Mouse (Mus musculus) embryo, embryonic 11 days (tissue): ENCODE results near the gene Mycbpap.

Source experiments
- DNase-seq: peaks from one replicate; pipeline ENCODE4 v3.0.0-alpha.2; 2015

Mycbpap gene

DNA sequence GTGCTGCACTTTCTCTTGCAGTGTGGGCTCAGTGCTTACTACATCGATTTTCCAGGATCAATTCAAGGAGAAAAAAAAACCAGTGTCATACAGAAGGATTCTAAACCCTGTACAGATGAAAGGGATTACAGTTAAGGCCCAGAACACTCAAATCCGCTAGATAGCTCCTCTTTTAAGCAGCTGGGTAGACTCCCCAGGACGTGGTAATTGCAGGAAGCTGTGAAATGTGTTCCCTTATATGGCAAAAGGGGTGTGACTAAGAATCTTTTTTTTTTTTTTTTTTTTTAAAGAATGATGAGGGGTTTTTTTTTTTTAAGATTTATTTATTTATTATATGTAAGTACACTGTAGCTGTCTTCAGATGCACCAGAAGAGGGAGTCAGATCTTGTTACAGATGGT, 7.3 kb upstream of the Mycbpap start:
- no peak for DNase-seq

DNA sequence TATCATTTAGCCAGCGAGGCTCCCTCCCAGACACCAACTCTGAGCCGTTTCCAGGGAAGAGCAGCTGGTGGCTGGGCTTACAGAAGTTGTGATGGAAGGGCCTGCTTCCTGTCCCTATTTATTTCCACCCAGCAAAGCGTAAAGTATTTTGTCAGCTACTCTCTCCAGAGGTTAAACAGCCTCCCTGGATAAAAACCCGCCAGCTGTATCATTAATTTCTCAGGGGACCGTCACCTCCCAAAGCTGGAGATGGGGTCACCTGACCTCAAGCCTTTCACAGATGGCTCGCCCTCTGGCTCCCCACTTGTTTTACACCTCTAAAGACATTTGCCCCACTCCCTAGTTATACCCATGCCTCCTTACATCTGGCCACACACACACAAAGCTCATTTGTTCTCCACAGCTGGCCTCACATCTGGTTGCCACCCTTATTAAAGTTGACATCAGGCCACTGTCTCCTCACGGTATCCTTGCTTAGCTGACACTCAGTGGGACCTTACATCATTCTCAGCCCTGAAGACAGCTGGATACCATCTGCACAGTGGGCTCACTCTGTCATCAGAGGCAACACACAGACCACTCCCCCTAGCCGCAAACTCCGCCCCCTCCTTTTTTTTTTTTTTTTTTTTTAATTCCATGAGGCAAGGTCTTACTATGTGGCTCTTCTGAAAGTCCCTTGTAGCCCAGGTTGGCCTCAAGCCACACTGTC, 4.8 kb upstream of the Mycbpap start:
- DNase-seq = peak; percentile 63

DNA sequence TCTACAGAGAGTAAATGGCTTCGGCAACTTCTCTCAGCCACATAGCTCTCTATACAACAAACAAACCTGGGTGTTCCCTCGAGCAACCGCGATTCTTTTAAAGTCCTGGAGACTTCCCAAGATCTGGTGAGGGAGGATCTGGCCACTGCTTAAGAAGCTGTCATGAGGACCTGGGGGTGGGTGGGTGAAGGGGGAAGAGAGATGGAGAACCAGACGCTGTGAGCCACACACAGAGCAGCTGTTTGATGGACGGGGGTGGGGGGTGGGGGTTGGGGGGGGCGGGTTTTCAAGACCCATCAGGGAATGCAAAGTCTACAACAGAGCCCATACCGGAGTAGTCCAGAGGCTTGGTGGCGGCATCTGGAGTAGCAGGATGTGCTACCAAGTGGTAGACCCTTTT, 8.1 kb downstream of the Mycbpap start:
- DNase-seq = no peak

DNA sequence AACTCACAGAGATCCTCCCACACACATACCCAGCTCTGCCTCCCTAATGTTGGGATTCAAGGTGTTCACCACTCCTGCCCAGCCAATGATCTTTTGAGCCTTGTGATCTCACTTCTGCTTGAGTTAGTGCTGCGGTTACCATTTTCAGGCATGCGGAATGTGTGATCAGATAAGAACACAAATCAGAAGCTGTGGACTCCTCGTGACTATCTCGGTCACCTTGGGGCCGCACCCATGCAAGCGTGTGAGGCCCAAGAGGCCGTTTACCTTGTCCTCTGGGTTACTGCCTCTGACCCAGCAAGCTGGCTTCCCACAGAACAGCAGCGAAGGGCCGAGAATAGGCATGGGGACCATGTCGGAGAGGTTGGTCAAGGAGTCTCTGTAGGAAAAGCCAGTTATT, 12.6 kb downstream of the Mycbpap start:
- no peak for DNase-seq

DNA sequence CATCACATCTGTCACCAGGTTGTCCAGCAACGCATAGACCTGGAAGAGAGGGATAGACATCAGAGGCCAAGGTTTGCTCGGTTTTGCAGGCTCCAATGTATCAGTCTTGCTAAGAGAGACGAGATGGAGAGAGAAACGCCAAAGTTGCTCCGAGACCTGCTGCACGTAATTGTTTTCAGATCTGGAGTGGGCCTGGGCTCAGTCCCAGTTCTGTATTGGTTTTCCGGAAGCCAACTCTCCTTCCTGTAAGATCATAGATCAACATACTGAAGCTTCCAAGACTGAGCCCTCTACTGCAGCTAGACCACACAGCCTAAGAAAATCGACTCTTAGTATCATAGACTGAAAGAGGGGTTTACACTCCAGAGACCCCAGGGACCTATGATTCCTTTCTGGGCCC, 20.1 kb downstream of the Mycbpap start:
- no peak for DNase-seq

DNA sequence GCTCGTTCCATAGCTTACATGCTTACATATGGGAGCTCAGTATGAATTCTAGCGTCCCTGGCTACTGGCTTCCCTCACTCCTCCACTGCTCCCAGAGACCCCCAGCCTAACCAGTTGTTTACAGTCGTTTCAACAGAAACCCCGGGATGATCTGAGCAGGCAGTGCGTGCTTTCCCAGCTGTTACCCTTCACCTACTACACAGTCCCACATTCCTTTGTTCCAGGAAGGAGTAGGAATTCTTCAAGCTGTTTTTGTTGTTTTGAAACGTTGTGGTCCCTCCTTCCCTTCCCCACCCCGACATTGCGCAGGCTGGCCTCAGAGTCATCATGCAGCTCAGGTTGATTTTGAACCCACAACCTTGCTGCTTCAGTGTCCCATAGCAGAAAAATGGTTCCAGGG, 21.2 kb downstream of the Mycbpap start:
- DNase-seq = no peak

DNA sequence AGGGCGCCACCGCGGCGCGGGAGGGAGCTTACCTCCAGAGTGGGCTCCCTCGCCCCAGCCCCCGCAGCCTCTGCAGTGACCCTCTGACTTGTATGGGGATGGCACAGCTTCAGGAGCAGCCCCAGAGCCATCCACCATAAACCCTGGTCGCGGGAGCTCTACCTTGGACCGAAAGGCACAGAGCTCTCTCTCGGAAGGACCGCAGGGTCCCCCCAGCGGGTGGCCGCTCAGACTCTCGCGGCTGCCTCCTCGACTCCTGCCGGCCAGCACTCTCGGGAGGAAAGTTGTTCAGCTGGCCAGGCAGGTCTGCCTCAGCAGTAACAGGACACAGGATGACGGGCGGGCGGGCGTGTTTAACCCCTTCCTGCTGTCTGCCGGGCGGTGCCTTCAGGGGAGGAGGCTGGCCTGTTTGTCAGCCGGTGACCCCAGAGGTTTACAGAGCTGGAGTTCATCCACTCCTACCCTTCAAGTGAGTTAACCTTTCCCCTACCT, 21.8 kb downstream of the Mycbpap start, which contains the start of gene Epn3:
Gene Epn3, minus strand, starts transcription at position 314 of the 492 bp plus-strand sequence.
- peak; percentile 70 for DNase-seq

DNA sequence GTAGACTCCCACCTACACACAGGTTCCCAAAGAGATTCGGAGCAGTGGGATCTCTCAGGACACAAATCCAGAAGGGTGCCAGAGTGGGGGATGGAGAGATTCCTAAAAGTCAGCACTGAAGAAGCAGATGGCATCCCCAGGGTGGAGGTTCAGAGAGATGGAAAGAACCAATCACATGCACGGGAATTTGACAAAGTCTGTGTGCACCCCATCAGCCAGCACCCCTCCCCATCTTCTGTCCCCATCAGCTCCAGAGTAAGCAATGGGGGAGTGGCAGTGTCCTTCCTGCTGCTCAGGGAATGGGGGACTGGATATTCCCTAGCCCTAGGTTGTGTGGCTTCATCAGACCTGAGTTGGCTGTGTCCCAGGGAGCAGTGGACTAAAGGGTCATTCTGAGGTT, 22.5 kb downstream of the Mycbpap start:
- DNase-seq = no peak

DNA sequence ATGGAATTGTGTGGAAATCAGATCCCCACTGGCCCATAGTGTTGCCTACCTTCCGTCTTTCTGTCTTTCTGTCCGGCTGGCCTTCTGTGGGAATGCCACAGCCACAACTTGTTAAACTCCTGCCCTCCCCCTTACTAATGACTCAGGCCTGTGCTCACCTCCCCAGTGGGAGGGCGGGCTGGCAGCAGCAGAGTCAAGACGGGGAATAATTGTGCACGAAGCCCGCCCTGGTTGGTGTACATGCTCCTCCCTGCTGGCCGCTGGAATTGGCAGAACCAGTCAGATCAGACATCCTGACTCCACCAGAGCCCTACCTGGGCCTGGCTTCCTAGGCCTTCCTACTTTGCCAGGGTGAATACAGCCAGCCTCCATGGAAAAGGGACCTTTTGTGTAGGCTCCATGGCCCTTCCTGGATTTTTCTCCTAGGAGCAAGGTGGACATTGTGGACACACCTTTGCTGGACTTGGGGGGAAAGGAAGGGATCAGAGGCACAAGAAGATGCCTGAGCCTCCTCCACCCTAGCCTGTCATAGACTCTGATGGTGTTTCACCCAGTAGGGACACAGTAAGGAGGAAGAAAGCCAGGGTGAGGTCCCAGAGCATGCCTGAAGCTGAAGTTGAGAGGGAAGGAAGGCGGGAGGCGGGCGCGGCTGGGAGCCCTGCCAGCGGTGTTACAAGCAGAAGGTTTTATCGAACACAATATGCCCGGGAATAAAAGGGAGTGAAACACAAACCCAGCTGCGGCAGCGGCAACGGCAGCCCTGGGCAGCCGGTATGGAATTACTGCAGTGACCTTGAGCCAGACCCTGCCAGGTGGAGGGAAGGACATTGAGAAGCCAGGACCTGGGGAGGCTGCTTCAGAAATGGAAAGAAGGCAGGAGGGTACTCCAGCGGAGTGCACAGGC, 23.2 kb downstream of the Mycbpap start:
- DNase-seq = peak; percentile 32

DNA sequence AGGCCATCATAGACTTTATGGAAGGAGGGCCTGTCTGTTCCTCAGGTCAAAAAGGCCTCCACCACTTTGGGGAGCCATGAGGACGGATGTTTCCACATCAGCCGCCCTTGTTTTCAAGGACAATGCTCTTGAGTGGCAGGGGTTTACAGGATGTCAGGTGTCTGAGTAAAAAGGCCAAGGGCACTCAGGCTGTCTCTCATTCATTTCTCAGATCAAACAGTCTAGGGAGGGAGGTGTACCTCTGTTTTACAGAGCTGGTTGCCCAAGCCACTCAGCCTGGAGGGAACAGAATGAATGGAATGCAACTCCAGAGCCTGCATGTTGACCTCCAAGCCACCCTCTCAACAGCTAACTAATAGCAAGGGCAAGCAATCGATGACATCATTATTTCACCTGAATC, 26.1 kb downstream of the Mycbpap start:
- no peak for DNase-seq

DNA sequence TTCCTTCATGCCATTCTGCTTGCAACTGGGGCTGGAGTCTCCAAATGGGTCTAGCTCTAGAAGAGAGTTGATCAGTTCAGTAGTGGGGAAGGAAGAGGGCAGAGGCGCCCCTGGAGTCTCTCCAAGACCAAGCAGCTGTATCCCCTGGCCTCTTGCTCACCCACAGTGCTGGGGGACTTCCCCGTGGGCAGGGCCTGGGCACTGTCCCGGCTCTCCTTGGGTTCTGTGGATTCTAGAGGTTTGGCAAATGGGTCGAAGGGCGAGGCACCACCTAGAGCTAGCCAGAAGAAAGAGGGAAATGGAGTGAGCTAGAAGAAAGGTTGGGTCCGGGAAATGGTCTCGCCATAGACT, 29.8 kb downstream of the Mycbpap start:
- no peak for DNase-seq

DNA sequence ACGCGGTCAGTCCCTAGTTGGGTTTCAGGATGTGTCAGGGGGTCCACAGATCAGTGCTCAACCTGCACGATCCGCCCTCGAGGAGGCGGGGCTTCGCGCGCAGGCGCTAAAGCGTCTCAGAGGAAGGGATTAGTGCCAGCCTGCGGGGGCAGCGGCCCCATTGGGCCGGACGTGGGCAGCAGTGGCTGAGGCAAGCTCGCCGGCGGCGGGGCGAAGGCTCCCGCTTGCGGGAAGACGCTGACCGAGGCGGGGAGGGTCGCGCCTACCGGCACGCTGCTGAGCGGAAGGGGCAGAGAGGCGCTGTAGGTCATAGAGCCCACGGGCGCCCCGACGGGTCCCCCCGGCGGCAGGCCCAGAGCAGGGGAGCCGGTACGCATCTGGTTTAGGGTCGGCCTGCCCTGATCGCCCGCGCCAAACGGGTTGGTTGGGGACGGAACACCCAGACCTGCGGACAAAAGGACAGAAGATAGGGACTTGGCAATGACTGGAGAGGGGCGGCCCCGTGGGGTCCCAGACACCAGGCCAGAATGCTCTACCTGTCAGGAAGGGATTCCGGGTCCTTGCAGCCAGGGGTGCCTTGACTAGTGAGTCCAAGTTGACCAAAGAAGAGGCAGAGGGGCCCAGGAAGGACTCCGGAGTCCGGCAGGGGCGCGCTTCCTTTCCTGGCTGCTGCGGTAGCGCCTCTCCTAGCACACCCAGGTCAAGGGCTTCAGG, 30.4 kb downstream of the Mycbpap start:
- DNase-seq = peak; percentile 81

DNA sequence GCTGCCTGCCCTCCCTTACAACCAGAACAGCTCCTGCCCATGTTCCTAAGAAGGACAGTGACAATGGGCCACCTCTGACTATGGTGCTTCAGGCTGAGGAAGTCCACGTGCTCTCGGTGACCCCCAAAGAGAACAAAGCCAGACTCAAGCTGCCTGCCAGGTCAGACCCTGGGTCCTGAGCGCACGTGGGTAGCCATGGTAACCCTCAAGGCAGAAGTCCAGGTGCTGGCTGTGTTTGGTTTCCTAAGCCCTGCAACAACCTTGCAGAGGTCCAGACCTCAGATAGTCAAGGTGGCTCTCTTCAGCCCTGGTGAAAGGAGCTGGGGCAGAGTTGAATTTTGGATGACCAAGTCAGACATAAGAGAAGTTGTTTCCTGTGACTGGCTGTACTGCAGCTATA, 31.8 kb downstream of the Mycbpap start:
- no peak for DNase-seq

DNA sequence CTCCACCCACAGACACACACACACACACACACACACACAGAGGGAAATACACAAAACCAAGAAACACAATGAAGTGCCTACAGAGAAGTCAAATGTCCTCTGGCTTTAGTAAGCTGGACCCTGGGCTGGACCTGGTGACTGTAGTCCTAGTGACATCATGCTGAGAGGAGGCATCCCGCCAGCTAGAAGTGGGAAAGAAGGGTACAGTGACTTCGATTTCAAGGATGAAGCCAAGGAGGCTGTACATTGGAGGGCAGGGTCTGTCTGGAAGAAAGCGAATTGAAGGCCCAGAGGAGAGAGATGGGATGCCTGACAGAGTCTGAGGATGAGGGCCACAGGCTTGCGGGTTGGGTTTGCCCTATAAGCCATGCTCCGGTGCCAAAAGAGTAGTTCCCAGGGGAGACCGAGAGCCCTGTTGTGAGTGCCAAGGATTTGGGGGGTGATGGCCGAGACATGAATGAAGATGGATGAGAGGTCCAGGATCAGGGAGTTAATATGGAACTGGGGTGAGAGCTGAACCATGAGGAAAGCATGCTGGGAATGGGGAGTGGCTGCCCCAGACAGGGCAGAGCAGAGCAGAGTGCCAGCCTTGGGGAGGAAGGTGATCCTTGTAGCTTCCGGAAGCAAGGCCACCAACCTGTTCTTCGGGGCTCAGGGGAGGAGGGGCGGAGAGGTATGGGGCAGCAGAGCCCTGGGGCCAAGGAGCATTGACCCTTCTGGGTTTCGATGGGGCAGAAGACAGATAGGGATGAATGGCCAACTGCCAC, 32.6 kb downstream of the Mycbpap start:
- DNase-seq = no peak

DNA sequence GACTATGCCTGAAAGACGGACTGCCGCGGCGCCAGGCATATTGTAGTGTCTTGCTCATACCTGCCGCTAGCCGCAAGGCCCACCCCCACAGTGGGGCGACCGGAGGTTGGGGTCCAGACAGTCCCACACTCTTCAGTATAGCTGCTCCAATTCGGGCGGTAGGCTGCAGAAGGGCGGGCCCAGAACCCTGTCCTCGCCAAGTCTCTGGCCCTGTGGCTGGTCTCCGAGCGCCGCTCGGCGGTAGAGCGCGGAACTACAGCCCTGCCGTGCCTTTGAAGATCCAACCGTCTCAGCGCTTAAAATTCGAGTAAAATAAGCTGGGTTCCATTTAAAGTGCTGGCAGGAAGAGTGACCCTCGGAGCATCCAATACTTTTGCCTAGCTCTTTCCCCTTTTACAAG, 35.5 kb downstream of the Mycbpap start, which contains the start of gene Spata20:
Gene Spata20, minus strand, starts transcription at position 179 of the 400 bp plus-strand sequence.
- peak; percentile 84 for DNase-seq

DNA sequence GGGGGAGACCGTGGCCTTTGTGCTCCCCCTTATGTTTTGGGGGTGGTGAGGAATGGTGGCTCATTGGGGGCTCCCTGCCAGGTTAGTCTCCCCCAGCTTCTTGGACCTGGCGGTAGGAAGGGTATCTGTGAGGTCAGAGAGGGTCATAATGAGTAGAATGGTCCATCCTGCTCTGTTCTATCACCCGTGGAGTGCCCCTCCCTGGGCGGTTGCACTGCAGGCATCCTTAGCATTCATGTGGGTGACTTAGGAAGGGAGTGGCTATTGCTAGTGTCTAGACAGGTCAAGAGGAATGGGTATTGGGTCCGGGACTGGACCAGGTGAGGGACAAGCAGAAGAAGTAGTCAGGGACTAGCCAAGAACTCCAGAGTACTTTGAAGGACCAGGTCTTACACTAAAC, 36.3 kb downstream of the Mycbpap start:
- no peak for DNase-seq

DNA sequence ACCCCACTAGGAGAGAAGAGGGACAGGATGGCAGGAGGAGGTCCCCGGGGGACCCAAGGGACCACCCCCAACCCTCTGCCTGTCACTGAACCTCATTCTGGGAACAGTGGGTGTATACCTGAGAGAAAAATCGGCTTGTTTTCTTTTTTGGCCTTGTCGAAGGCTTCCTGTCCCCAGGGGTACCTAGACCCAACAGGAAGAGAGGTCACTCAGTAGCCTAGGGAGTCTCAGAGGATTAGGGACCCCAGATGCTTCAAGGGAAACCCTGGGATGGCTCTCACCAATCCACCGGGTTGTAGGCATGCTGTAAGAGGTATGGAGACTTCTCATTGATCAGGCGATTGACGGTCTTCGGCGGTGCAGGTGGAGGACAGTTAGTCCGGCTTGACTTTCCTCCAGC, 36.9 kb downstream of the Mycbpap start:
- DNase-seq = no peak

DNA sequence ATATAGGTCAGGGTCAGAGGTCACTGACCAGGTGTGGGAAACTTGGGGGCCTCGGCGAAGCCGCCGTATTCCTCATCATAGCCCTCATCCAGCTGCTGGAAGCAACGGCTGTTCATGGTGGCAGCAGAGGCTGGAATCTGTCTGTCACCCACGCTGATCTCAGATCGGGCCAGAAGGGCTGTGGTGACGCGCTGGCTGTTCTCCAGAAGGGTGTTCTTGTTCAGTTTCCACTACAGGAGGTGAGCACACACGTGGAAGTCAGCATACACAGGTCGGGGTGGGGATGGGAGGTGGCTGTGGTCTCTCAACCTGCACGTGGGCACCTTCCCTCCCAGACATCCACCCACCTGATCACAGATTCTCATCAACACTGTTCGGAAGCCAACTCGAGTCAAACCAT, 37.6 kb downstream of the Mycbpap start:
- DNase-seq = no peak

DNA sequence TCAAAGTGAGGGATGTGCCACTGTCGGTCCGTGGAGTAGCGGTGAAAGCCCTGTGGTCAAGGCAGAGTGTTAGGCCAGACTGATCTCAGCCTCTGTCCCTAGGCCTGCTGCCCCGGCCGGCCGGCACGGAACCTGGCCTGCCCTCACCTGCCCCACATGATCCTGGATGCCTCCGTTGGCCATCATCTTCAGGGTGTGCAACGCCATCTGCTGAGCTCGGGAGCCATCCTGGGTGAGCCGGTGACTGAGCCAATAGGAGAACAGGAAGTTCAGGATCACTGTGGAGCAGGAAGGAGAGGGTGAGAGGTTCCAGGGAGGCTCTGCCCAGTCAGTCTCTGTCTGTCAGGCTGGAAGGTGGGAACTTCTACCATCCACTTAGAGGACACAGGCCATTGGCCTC, 38.1 kb downstream of the Mycbpap start:
- no peak for DNase-seq

DNA sequence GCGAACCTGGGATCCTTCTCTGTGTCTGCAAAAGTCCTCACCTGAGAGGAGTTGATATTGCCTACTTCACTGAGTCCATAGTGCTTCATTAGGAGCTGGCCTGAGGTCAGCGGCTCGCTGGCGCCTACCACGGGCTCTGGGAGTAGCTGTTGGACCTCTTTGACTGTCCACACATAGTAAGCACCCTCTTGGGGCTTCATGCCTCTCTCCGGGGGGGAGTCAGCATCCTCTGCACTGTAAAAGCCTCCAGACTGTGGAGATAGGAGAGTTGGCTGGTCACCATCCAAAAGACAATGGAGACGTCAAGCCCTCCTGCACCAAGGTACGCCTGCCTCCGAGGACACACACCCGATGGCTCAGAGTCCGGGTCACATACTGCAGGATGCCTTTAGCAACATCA, 38.8 kb downstream of the Mycbpap start:
- no peak for DNase-seq

DNA sequence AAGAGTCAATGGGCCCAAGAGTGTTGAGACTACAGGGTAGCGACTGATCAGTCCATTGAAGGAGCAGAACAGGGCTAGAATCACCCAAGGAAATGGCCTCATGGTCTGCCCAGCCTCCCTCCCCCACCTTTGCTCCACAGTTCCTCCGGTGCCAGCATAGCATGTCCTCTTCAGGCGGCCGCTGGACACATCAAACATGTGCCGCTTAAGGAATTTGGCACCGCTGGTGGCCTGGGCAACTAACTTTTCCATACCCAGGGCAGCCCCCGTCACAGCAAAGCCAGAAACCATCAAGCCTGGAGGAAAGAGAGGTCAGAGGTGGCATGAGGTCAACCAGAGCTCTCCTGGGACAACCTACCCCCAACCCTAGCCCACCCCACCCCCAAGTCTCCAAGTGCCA, 39.6 kb downstream of the Mycbpap start:
- no peak for DNase-seq

DNA sequence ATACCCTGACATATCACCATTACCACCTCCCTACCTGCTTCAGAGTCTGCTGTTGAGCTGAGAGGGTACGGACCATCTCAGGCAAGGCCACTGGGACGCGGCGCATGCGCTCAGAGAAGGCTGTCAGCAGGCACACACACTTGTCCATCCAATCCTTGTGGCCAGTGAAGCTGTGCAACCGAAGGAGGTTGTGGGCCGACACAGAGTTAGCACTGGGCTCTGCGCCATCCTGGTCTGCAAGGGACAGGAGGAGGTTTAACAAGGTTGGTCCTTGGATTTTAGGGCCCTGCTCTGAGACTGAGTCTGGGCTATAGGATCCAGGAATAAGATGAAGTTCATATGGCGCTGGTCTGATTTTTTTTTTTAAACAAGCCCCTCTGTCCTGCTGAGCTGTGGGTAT, 41.2 kb downstream of the Mycbpap start:
- DNase-seq = no peak

DNA sequence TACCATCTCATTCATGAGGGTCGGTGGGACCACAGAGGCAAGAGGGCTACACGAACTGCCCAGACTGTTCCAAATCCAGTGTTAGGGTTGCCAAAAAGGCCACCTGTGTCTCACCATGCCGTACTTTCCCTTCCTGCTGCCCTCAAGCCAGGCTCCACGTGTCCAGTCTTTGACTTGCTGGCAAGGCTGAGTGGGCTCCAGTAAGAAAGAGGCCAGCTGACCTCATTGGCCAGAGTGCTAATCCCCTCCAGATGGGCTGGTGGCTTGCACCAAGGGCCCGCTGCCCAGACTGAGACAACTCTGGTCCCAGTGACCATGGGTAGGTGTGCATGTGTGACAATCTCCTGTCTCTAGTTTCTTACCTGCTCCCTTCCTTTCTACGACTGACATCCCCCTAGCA, 43.9 kb downstream of the Mycbpap start:
- no peak for DNase-seq
